ENCODE assay signal across 8 mouse cellular contexts in genomic region chr2:155356971-155357591, GRCm38 (mm10). TPM values are rescaled to one million over a fixed set of nuclear protein-coding genes. Genes with fewer than 3 reads are reported as not detected.
A peak's percentile ranks its signal among the peaks of the same experiment; 100 is the strongest.
DNase-seq lines count a peak whose midpoint lies in the region; ATAC-seq lines count a peak whose summit lies in the region.

Gene Pigu (minus strand): TSS chr2:155357430.

- no peaks in the 10 kb centered on the region for H3K9me3 ChIP-seq in lung, embryonic 16.5 days (ENCODE audit: control insufficient read depth, low read length)

- H3K4me1 ChIP-seq in lung, embryonic 16.5 days (replicated peaks; ENCODE audit: control insufficient read depth, insufficient read depth, low read length), result peaks cover 10% of the 10 kb centered on the region

- no peaks in the 10 kb centered on the region for H3K36me3 ChIP-seq in lung, embryonic 16.5 days (ENCODE audit: control insufficient read depth, insufficient read depth, low read length)

- under 1% methylated on average over 38 of the region's 38 CpGs for WGBS in lung, embryonic 16.5 days

- peak within 1 kb of the TSS; percentile 58 for H3K27ac ChIP-seq in lung, embryonic 16.5 days (ENCODE audit: low read length)

- H3K27me3 ChIP-seq in lung, embryonic 16.5 days (ENCODE audit: control insufficient read depth, insufficient read depth, low read depth, low read length), result no peaks in the 10 kb centered on the region

- peak within 1 kb of the TSS; percentile 80 for H3K4me2 ChIP-seq in lung, embryonic 16.5 days (ENCODE audit: low read depth, low read length)

- peak; percentile 100 for ATAC-seq in hematopoietic stem cell, adult 5-6 weeks (replicated peaks in 1 of 2; ENCODE audit: insufficient read depth in 1 of 2, low FRiP score in 2 of 2, low TSS enrichment in 1 of 2, low read depth in 1 of 2, poor library complexity in 2 of 2, severe bottlenecking in 2 of 2)
- ATAC-seq in lung, embryonic 16.5 days (ENCODE audit: low read depth), result peak; percentile 100

- peak within 1 kb of the TSS; percentile 76 for H3K9ac ChIP-seq in lung, embryonic 16.5 days (ENCODE audit: low read length)

- peak; percentile 95 for DNase-seq in MEL-GATA-1-ER (ENCODE audit: extremely low read depth, low read depth)
- DNase-seq in cerebellum, adult 8-10 months, result peak; percentile 91
- DNase-seq in forelimb bud, embryonic 11.5 days (ENCODE audit: low read depth, low spot score), result peak; percentile 92
- DNase-seq in layer of hippocampus, adult 9-10 months (ENCODE audit: low spot score), result peak; percentile 87
- peak; percentile 60 for DNase-seq in ovary, postnatal 10 days (ENCODE audit: low spot score)
- peak; percentile 86 to 88 for DNase-seq in thymus, postnatal 10 days (ENCODE audit: low spot score in 2 of 2)

- H3K4me3 ChIP-seq in lung, embryonic 16.5 days (ENCODE audit: low read length), result peak within 1 kb of the TSS; percentile 69

RNA-seq across cellular contexts. Expression of gene Pigu, which starts in this region (rescaled TPM):
- total RNA-seq in hematopoietic stem cell, adult 5-6 weeks (2017), result 43.4 and 48.2 TPM in 2 replicates
- 50.0 and 54.9 TPM in 2 replicates for polyA plus RNA-seq in lung, embryonic 16.5 days (2015; fragmentation: Nextera tagmentation; extraction: Ambion mirVana)

Comparison
In these comparisons a context has a peak if more than half of its experiments do, and no peak if none do; other contexts are left out.
1. Peak in every context shown above with its lines: DNase-seq, ATAC-seq, H3K4me3 ChIP-seq and H3K27ac ChIP-seq.